Mouse (Mus musculus): ENCODE data around the gene Dmrtc2.

DNA sequence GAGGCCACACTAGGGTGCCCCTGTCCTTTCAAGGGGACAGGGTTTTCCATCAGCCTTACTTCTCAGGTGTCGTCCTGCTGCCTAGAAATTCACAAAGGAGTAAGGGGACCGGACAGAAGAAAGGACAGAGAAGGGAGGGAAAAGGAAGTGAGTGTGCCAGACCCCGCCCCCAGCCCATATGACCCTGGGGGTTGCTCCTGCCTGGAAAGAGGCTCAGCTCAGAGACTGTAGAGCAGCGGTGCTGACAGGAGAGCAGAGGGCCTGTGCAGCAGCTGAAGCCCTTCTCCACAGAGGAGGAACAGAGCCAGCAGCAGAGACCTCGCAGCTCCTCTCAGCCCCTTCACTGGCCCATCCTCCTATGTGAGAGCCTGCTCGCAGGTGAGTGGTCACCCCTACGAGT lies 16.2 kb upstream of the Dmrtc2 start:
- TF ChIP-seq GATA1 (IDR thresholded peaks at IDR 0.05; ENCODE audit: borderline replicate concordance, low read length) (no peak), FLI1 (IDR thresholded peaks at IDR 0.05; ENCODE audit: low read length) (no peak)
